Mouse (Mus musculus) ES-CJ7 (cell line): ENCODE data around the gene Rybp.

Experiments used
- DNase-seq: peaks from one replicate; pipeline ENCODE4 v3.0.0; 2011; ENCODE audit warnings: low read depth, low spot score

Rybp gene

DNA sequence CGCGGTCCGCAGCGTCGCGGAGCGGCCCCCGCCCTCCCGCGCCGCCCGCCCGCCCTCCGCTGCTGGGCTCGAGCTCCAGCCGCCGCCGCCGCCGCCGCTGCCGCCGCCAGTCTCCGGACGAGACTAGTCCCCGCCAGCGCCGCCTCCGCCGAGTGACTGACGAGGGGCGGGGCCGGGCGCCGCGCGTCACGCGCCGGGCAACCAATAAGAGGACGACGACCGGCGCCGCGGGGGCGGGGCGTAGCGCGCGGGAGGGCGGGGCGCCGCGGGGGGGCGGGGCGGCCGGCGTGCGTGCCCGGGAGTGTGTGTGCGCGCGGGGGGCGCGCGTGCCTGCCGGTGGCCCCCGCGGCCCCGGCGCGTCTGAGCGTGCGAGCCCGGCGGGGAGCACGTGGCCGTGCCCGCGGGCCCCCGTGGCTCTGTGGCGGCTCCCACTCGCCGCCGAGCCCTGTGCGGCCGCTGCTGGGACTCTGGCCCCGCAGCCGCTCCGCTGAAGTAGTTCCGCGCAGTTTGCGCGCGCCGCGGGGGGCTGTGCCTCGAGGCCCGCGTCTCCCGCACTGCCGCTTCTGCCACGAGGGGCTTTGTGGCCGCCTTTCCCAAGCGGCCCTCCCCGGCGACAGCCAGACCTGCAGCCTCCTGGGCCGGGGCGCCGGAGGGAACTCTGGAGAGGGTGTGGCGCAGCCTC is at the start of gene Rybp:
Gene Rybp (minus strand): TSS at position 152 of the 682 bp plus-strand sequence.
- DNase-seq: peak; percentile 90

GRCm38 (mm10) chr6:100336591-100337148 is 49.4 kb upstream of the Rybp start:
- DNase-seq: peak; percentile 68

DNA sequence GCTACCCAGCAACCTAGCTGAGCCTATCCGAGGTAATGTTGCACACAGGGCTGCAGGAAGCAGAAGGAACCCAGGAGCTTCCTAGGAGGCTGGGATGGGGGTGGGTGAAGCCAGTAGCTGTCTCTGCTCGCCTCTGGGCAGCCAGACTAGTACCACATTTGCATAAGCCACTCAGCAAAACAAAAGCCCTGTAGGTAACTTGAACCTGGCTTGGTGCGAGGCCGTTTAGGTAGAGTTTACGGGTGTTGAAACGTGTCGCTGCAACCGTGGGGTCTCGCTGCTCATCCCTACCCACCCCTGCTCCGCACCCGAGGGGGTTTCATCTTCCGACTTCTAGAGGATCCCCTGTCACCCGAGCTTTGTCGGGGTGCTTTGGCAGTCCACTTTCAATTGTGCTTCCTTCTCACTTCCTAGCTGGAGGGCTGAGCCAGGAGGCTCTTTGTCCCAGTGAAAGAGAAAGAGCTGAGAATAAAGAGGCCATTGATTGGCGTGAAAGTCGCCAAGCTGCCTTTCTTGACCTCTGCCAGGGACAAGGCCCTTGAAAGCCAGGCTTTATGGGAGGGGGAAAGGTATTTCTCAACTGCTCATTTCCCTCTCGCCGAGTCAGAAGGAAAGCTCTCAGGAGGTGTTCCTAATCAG is 48.3 kb upstream of the Rybp start:
- DNase-seq: peak; percentile 99

GRCm38 (mm10) chr6:100333745-100334144 is 46.5 kb upstream of the Rybp start:
- DNase-seq: peak; percentile 88

GRCm38 (mm10) chr6:100332479-100332878 is 45.2 kb upstream of the Rybp start:
- peak; percentile 83 for DNase-seq

GRCm38 (mm10) chr6:100331582-100331981 is 44.3 kb upstream of the Rybp start:
- DNase-seq: no peak

DNA sequence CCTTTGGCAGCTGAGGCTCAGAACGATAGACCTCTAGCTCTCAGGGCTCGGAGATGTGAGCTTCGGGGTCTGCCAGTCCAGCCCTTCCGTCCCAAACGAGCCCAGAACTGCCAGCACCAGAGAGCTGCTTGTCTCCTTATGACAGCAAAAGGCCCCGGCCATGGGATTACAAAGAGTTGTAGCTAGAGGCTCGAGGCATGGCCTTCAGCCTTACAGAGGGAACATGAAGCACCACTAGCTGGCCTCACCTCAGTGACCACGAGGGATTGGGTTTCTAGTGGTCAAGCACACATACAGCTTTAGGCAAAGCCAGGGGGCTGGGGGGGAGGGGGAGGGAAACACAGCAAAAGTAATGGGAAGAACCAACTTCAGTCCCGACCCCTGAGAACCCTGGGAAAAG is 43.8 kb upstream of the Rybp start:
- no peak for DNase-seq

GRCm38 (mm10) chr6:100329542-100329941 is 42.3 kb upstream of the Rybp start:
- DNase-seq: no peak

DNA sequence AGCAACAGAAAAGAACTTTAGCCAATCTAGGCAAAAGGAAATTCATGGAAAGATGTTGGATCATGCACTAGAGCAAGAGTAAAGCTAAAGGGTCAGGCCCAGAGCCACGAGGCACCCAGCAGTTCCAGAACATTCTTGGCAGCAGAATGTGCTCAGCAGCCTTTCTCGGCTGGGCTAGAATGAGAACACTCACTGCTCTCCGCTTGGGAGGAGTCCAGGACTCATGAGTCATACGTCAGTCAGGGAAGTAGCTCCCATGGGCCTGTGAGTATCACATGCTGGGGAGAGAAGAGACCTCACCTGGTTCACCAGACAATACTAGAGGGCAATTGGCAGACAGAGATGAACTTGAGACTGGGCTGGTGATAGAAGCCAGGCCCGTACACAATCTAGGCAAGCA is 39.8 kb upstream of the Rybp start:
- DNase-seq: no peak

GRCm38 (mm10) chr6:100323756-100324430 is 36.6 kb upstream of the Rybp start:
- no peak for DNase-seq

- DNase-seq: no peak
Observed at GRCm38 (mm10) chr6:100322561-100322960, 35.3 kb upstream of the Rybp start.

GRCm38 (mm10) chr6:100322145-100322544 is 34.9 kb upstream of the Rybp start:
- no peak for DNase-seq

- no peak for DNase-seq
Observed at GRCm38 (mm10) chr6:100314201-100314600, 26.9 kb upstream of the Rybp start.

DNA sequence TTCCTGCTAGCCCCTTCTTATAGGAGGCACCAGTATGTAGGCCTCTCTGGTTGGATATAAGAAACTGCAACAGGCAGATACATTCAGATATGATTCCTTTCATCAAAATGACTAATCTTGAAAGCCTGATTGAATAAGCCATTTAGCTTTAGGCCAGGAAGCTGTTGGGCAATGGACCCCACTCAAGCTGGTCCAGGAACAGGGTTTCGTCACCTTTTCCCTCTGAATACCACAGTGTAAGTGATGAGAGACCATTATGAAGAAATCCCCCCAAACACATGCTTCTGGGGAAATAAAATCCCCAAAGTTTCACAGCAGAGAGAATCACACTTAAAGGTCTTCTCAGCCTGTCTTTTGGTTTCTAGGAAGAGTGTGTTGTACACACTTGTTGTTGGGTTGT is 23.9 kb upstream of the Rybp start:
- DNase-seq: no peak

- no peak for DNase-seq
Observed at GRCm38 (mm10) chr6:100304831-100305230, 17.5 kb upstream of the Rybp start.

- no peak for DNase-seq
Observed at GRCm38 (mm10) chr6:100301410-100302108, 14.3 kb upstream of the Rybp start.

GRCm38 (mm10) chr6:100300831-100301230 is 13.5 kb upstream of the Rybp start:
- DNase-seq: no peak

GRCm38 (mm10) chr6:100298945-100299344 is 11.7 kb upstream of the Rybp start:
- DNase-seq: no peak

GRCm38 (mm10) chr6:100297536-100297935 is 10.3 kb upstream of the Rybp start:
- no peak for DNase-seq

- DNase-seq: no peak
Observed at GRCm38 (mm10) chr6:100292411-100292810, 5.1 kb upstream of the Rybp start.

DNA sequence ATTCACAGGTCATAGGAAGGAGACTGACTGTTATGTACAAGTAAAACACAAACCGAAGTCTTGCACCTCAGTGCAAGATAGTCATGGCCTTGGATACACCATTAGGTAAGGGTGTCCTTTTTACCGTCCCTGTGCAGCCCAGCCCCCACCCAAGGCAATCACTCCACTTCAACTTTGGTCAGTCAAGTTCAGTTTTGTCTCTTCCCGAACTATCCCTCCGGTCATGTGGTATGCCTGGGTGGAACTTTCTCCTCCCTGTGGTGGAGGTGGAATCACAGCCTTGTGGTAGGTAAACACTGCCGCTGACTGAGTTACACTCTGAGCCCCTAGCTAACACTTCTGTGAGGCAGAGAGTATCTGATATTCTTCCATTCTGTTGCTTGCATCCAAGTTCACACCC is 1.8 kb upstream of the Rybp start:
- DNase-seq: peak; percentile 69

DNA sequence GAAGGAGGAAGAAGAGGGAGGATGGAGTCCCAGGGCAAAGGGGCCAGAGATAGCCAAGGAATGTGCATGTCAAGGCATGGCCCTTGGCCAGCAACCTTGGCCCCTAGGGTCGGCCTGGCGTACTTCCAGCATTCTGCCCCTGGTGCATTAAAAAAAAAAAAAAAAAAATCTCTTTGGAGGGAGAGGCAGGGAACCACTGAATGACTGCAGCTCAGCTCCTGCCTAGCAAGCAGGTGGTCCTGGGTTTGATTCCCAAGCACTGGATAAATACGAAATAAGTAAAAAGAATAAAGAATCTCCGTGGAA is 1.4 kb upstream of the Rybp start:
- DNase-seq: no peak
